ENCODE assay signal across 19 mouse cellular contexts in the genomic region with DNA sequence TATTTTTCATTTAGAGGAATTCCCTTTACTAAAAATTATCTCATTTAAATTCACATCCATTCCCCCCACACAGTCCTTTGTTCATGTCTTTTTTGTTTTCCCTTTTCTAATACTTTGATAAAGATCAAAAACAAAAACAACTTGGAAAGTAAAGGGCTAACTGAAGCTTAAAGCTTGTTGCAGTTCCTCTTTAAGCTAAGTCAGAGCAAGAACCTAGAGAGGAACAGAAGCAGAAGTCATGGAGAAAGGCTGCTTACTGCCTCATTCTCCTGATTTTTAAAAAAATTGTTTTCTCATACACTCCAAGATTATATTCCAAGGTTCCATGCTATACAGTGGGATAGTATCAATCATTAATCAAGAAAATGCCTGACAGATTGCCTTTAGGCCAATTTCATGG.
DNase-seq lines count a peak whose midpoint lies in the region; ATAC-seq lines count a peak whose summit lies in the region.
"Had no signal": no experiment of that assay in that cellular context is flagged by ENCODE, and none has a peak within 500 bp of the region (broad histone marks: within the 10 kb centered on the region; RNA-seq: fewer than 3 reads in every experiment).

No protein-coding gene starts in this region.

- peak; percentile 1 for DNase-seq in MEL-GATA-1-ER (ENCODE audit: extremely low read depth, low read depth)
- DNase-seq in left cerebral cortex, adult 9 months (ENCODE audit: low spot score in 2 of 2), result no peak
- no peak for DNase-seq in layer of hippocampus, adult 9-11 months
- no peak for DNase-seq in layer of hippocampus, adult 11-12 months (ENCODE audit: low spot score)
- DNase-seq: adrenal gland, adult 2 months; adrenal gland, postnatal 10 days; adrenal gland, postnatal 36 days; B cell, adult 2 months; cerebellum, adult 11-12 months; cerebellum, adult 2 months; cerebellum, adult 9-10 months; cerebellum, postnatal 10 days; cerebellum, postnatal 25 days; embryo, embryonic 11 days had no signal

- peak; percentile 71 for ATAC-seq in granulocyte monocyte progenitor cell, adult 5-6 weeks (replicated peaks; ENCODE audit: poor library complexity, severe bottlenecking)
- peak; percentile 72 for ATAC-seq in megakaryocyte progenitor cell, adult 5-6 weeks (replicated peaks; ENCODE audit: poor library complexity)
- ATAC-seq: CD4-positive, CD25-positive, alpha-beta regulatory T cell, adult 4 months; forebrain, embryonic 14.5 days; forebrain, embryonic 16.5 days had no signal
